Mouse (Mus musculus) stomach, embryonic 16.5 days (tissue): ENCODE results near the gene Kcna7. TPM values are rescaled to one million over a fixed set of nuclear protein-coding genes. Genes with fewer than 3 reads are reported as not detected.

Experiments used
- ATAC-seq: fragments of 200-750 bp; cut with Nextera tagmentation; 2 replicates; pipeline ENCODE4 v1.8.0; 2017; ENCODE audit warnings: moderate number of reproducible peaks, moderate TSS enrichment; ENCODE audit not compliant: insufficient read depth, low FRiP score
- H3K27ac ChIP-seq: fragments of 300-500 bp; sonication (generic); 2 replicates; pipeline ENCODE4 v1.5.1; 2014; ENCODE audit warnings: low read length
- H3K27me3 ChIP-seq: fragments of 300-500 bp; sonication (generic); 2 replicates; pipeline ENCODE4 v1.6.1; 2014; ENCODE audit warnings: low read length, control low read depth, mixed read lengths; ENCODE audit not compliant: control insufficient read depth, insufficient read depth
- H3K36me3 ChIP-seq: fragments of 300-500 bp; sonication (generic); 2 replicates; pipeline ENCODE4 v1.6.1; 2014; ENCODE audit warnings: low read length; ENCODE audit not compliant: control insufficient read depth, insufficient read depth
- H3K4me1 ChIP-seq: fragments of 300-500 bp; sonication (generic); 2 replicates; pipeline ENCODE4 v1.6.1; 2014; ENCODE audit warnings: low read length, control low read depth, mixed read lengths; ENCODE audit not compliant: control insufficient read depth, insufficient read depth
- H3K4me2 ChIP-seq: fragments of 300-500 bp; sonication (generic); 2 replicates; pipeline ENCODE4 v1.6.1; 2014; ENCODE audit warnings: low read depth, low read length, mixed read lengths
- H3K4me3 ChIP-seq: fragments of 300-500 bp; sonication (generic); replicated peaks from 2 replicates; pipeline ENCODE4 v1.5.1; 2014; ENCODE audit warnings: mild to moderate bottlenecking, low read length
- H3K9ac ChIP-seq: fragments of 300-500 bp; sonication (generic); 2 replicates; pipeline ENCODE4 v1.6.1; 2014; ENCODE audit warnings: low read length
- H3K9me3 ChIP-seq: fragments of 300-500 bp; sonication (generic); replicated peaks from 2 replicates; pipeline ENCODE4 v1.6.1; 2016; ENCODE audit warnings: low read length, control low read depth; ENCODE audit not compliant: control insufficient read depth
- WGBS: fragments of 180-500 bp; shearing (Covaris S2); extraction: QIAGEN DNeasy Blood & Tissue Kit; methylation state at CpG from one replicate; pipeline ENCODE4 v1.1.7; 2014; 5-methylcytosine and 5-hydroxymethylcytosine counted together
- polyA plus RNA-seq: library from polyadenylated mRNA; unstranded; fragments of >200 nt; fragmentation: Nextera tagmentation; extraction: Ambion mirVana; gene quantifications from 2 replicates; pipeline ENCODE4 v1.2.1, GENCODE M21; 2015

Gene Kcna7
- polyA plus RNA-seq, 1 experiment from 2014 or later = 0.09 TPM

GRCm38 (mm10) chr7:45366652-45367019 lies 38.8 kb upstream of the Kcna7 start, which contains the start of gene Ppfia3:
TSS of gene Ppfia3 (minus strand) at chr7:45367019.
- Histone ChIP-seq H3K9ac (peak within 1 kb of the TSS; percentile 76), H3K4me1 (peaks cover 25% of the 10 kb centered on the region), H3K36me3 (no peaks in the 10 kb centered on the region), H3K9me3 (no peaks in the 10 kb centered on the region), H3K4me2 (peak within 1 kb of the TSS; percentile 97), H3K4me3 (peak within 1 kb of the TSS; percentile 63), H3K27ac (peak within 1 kb of the TSS; percentile 64), H3K27me3 (peaks cover 27% of the 10 kb centered on the region)
- WGBS = under 1% methylated on average over 20 of the region's 26 CpGs
- ATAC-seq = peak; percentile 6; the same call in 1 of the 2 replicates

- under 1% methylated on average over 70 of the region's 70 CpGs for WGBS
- Histone ChIP-seq H3K9ac (peak overlapping the region; percentile 76), H3K36me3 (no peaks in the 10 kb centered on the region), H3K4me1 (peaks cover 25% of the 10 kb centered on the region), H3K9me3 (no peaks in the 10 kb centered on the region), H3K4me2 (peak overlapping the region; percentile 97), H3K4me3 (peak overlapping the region; percentile 63), H3K27me3 (peaks cover 26% of the 10 kb centered on the region), H3K27ac (peak overlapping the region; percentile 64; the same call in 1 of the 2 replicates)
- peak; percentile 89 for ATAC-seq
Observed at GRCm38 (mm10) chr7:45367020-45367880, 38.2 kb upstream of the Kcna7 start.

- Histone ChIP-seq H3K4me2 (0 out of 2 replicates have a peak overlapping the region, but pooled peaks have one; percentile 97), H3K4me3 (no peak overlapping the region), H3K9me3 (no peaks in the 10 kb centered on the region), H3K27me3 (peaks cover 22% of the 10 kb centered on the region), H3K36me3 (no peaks in the 10 kb centered on the region), H3K4me1 (peaks cover 23% of the 10 kb centered on the region), H3K27ac (no peak overlapping the region), H3K9ac (peak overlapping the region; percentile 70; the same call in 1 of the 2 replicates)
- 86% methylated on average over 15 of the region's 15 CpGs for WGBS
- ATAC-seq = no peak
Observed at GRCm38 (mm10) chr7:45368178-45368577, 37.3 kb upstream of the Kcna7 start.

- H3K9me3 ChIP-seq = no peaks in the 10 kb centered on the region
- peak overlapping the region; percentile 60; the same call in 1 of the 2 replicates for H3K4me3 ChIP-seq
- H3K36me3 ChIP-seq = peaks cover 5% of the 10 kb centered on the region; the same call in 1 of the 2 replicates
- H3K27me3 ChIP-seq = peaks cover 18% of the 10 kb centered on the region
- H3K9ac ChIP-seq = no peak overlapping the region
- ATAC-seq = no peak
- H3K27ac ChIP-seq = no peak overlapping the region
- 75% methylated on average over 16 of the region's 16 CpGs for WGBS
- peaks cover 23% of the 10 kb centered on the region for H3K4me1 ChIP-seq
- H3K4me2 ChIP-seq = no peak overlapping the region; the same call in 1 of the 2 replicates
Observed at GRCm38 (mm10) chr7:45369022-45369745, 36.3 kb upstream of the Kcna7 start.

GRCm38 (mm10) chr7:45369836-45370474 lies 35.5 kb upstream of the Kcna7 start:
- peak overlapping the region; percentile 60 for H3K4me3 ChIP-seq
- ATAC-seq = 0 out of 2 replicates have a peak, but pooled peaks have one; percentile 0
- H3K9me3 ChIP-seq = no peaks in the 10 kb centered on the region
- WGBS = 8% methylated on average over 52 of the region's 52 CpGs
- peaks cover 18% of the 10 kb centered on the region for H3K27me3 ChIP-seq
- H3K9ac ChIP-seq = peak overlapping the region; percentile 71
- H3K36me3 ChIP-seq = peaks cover 5% of the 10 kb centered on the region; the same call in 1 of the 2 replicates
- H3K27ac ChIP-seq = no peak overlapping the region
- peak overlapping the region; percentile 99 for H3K4me2 ChIP-seq
- H3K4me1 ChIP-seq = peaks cover 23% of the 10 kb centered on the region

- WGBS = 9% methylated on average over 28 of the region's 28 CpGs
- Histone ChIP-seq H3K36me3 (peaks cover 9% of the 10 kb centered on the region; the same call in 1 of the 2 replicates), H3K27ac (no peak within 1 kb of the TSS), H3K4me1 (peaks cover 23% of the 10 kb centered on the region), H3K4me3 (peak within 1 kb of the TSS; percentile 60), H3K9me3 (no peaks in the 10 kb centered on the region), H3K9ac (peak within 1 kb of the TSS; percentile 71), H3K4me2 (peak within 1 kb of the TSS; percentile 99), H3K27me3 (peaks cover 18% of the 10 kb centered on the region)
- peak; percentile 80 for ATAC-seq
Observed at GRCm38 (mm10) chr7:45370475-45371311, 34.8 kb upstream of the Kcna7 start, which contains the start of gene Lin7b. TSS of gene Lin7b (minus strand) at chr7:45370583.

- H3K4me3 ChIP-seq = no peak overlapping the region
- WGBS = 81% methylated on average over 5 of the region's 5 CpGs
- no peak overlapping the region for H3K27ac ChIP-seq
- H3K27me3 ChIP-seq = peaks cover 18% of the 10 kb centered on the region
- H3K4me2 ChIP-seq = no peak overlapping the region
- H3K36me3 ChIP-seq = peaks cover 24% of the 10 kb centered on the region
- no peak for ATAC-seq
- H3K9ac ChIP-seq = no peak overlapping the region
- no peaks in the 10 kb centered on the region for H3K9me3 ChIP-seq
- peaks cover 17% of the 10 kb centered on the region for H3K4me1 ChIP-seq
Observed at GRCm38 (mm10) chr7:45372371-45372770, 33.1 kb upstream of the Kcna7 start.

GRCm38 (mm10) chr7:45374620-45375019 lies 30.8 kb upstream of the Kcna7 start:
- Histone ChIP-seq H3K4me2 (no peak overlapping the region), H3K27me3 (0 out of 2 replicates have a peak, but pooled peaks cover 4% of the 10 kb centered on the region), H3K36me3 (peaks cover 41% of the 10 kb centered on the region), H3K4me1 (peaks cover 10% of the 10 kb centered on the region; the same call in 1 of the 2 replicates), H3K9me3 (no peaks in the 10 kb centered on the region), H3K4me3 (no peak overlapping the region), H3K27ac (no peak overlapping the region), H3K9ac (no peak overlapping the region)
- 89% methylated on average over 8 of the region's 8 CpGs for WGBS
- no peak for ATAC-seq
